Mouse (Mus musculus): ENCODE results near the gene Csnk2a2. TPM values are rescaled to one million over a fixed set of nuclear protein-coding genes. Genes with fewer than 3 reads are reported as not detected.

Csnk2a2 gene
- total and polyA plus RNA-seq, 2 experiments: 10.1 to 13.2 TPM

DNA sequence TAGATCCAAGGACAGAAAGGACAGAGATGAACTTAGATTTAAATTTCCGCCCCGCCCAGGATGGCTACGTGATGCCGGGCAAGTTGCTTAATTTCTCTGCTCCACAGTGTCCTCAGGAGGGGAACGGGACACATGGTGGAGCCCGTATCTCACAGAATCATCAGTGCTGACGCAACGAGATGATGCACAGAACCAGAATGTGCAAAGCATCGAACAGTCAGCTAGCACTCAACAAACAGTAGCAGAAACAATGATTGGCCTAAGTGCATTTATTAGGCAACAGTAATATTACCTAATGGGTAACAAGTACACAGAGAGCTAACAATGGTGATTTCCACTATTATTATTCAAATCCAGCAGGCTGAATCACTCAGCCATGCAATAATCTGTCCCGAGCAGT is 38.4 kb upstream of the Csnk2a2 start:
- H3K36me3 ChIP-seq (ENCODE audit: control insufficient read depth, insufficient read depth, low read length): no peaks in the 10 kb centered on the region
- no peak overlapping the region for H3K4me3 ChIP-seq (ENCODE audit: insufficient read depth, low read depth, low read length)
- no peaks in the 10 kb centered on the region for H3K27me3 ChIP-seq (ENCODE audit: control insufficient read depth, insufficient read depth, low read length)
- no peak overlapping the region for H3K9ac ChIP-seq (ENCODE audit: low read depth, low read length)
- H3K27ac ChIP-seq (replicated peaks; ENCODE audit: insufficient read depth, low read depth, low read length): no peak overlapping the region
- H3K79me2 ChIP-seq (ENCODE audit: control insufficient read depth, insufficient read depth, low read length): no peaks in the 10 kb centered on the region
- no peak for TF ChIP-seq CTCF (IDR thresholded peaks at IDR 0.05; ENCODE audit: low read depth, low read length)
- no peak for TF ChIP-seq POLR2A (IDR thresholded peaks at IDR 0.05; ENCODE audit: extremely low read depth, insufficient read depth, low read length)
- H3K4me1 ChIP-seq (ENCODE audit: control insufficient read depth, insufficient read depth, low read length): no peaks in the 10 kb centered on the region
- DNase-seq (ENCODE audit: extremely low read depth, low read depth, low spot score): no peak
- WGBS: 82% methylated on average over 10 of the region's 10 CpGs

DNA sequence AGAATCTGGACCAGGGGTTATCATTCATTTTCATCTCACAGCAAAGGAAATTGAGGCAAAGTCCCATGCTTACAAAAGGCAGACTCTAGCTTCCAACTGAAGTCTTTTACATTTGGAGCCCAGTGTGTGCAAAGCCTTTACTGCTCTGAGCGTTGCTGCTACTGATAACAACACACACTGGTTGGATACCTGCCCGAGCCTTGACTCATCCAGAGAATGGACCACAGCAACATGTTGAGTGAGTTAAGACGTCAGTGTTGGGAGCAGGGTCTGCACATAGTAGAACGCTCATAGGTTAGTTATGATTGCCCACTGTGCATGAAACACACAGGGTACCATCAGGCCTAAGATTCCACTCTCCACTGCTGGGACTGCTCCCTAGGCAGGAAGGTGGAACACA is 34.2 kb upstream of the Csnk2a2 start:
- H3K27ac ChIP-seq (replicated peaks; ENCODE audit: insufficient read depth, low read depth, low read length): no peak overlapping the region
- H3K79me2 ChIP-seq (ENCODE audit: control insufficient read depth, insufficient read depth, low read length): no peaks in the 10 kb centered on the region
- H3K36me3 ChIP-seq (ENCODE audit: control insufficient read depth, insufficient read depth, low read length): no peaks in the 10 kb centered on the region
- 92% methylated on average over 4 of the region's 4 CpGs for WGBS
- no peak for TF ChIP-seq POLR2A (IDR thresholded peaks at IDR 0.05; ENCODE audit: extremely low read depth, insufficient read depth, low read length)
- TF ChIP-seq CTCF (IDR thresholded peaks at IDR 0.05; ENCODE audit: low read depth, low read length): no peak
- no peaks in the 10 kb centered on the region for H3K27me3 ChIP-seq (ENCODE audit: control insufficient read depth, insufficient read depth, low read length)
- no peak for DNase-seq (ENCODE audit: extremely low read depth, low read depth, low spot score)
- no peak overlapping the region for H3K4me3 ChIP-seq (ENCODE audit: insufficient read depth, low read depth, low read length)
- H3K9ac ChIP-seq (ENCODE audit: low read depth, low read length): no peak overlapping the region
- no peaks in the 10 kb centered on the region for H3K4me1 ChIP-seq (ENCODE audit: control insufficient read depth, insufficient read depth, low read length)

- Histone ChIP-seq H3K4me3 (ENCODE audit: insufficient read depth, low read depth, low read length) (no peak overlapping the region), H3K79me2 (ENCODE audit: control insufficient read depth, insufficient read depth, low read length) (no peaks in the 10 kb centered on the region), H3K4me1 (ENCODE audit: control insufficient read depth, insufficient read depth, low read length) (no peaks in the 10 kb centered on the region), H3K9ac (ENCODE audit: low read depth, low read length) (no peak overlapping the region), H3K27ac (replicated peaks; ENCODE audit: insufficient read depth, low read depth, low read length) (no peak overlapping the region), H3K36me3 (ENCODE audit: control insufficient read depth, insufficient read depth, low read length) (no peaks in the 10 kb centered on the region), H3K27me3 (ENCODE audit: control insufficient read depth, insufficient read depth, low read length) (no peaks in the 10 kb centered on the region)
- TF ChIP-seq POLR2A (IDR thresholded peaks at IDR 0.05; ENCODE audit: extremely low read depth, insufficient read depth, low read length) (no peak), CTCF (IDR thresholded peaks at IDR 0.05; ENCODE audit: low read depth, low read length) (no peak)
- DNase-seq (ENCODE audit: extremely low read depth, low read depth, low spot score): no peak
- 92% methylated on average over 6 of the region's 6 CpGs for WGBS
These were observed 27.1 kb upstream of the Csnk2a2 start for GRCm38 (mm10) chr8:95516928-95517327.

- Histone ChIP-seq H3K27ac (replicated peaks; ENCODE audit: insufficient read depth, low read depth, low read length) (no peak overlapping the region), H3K36me3 (ENCODE audit: control insufficient read depth, insufficient read depth, low read length) (no peaks in the 10 kb centered on the region), H3K4me3 (ENCODE audit: insufficient read depth, low read depth, low read length) (no peak overlapping the region), H3K79me2 (ENCODE audit: control insufficient read depth, insufficient read depth, low read length) (no peaks in the 10 kb centered on the region), H3K4me1 (ENCODE audit: control insufficient read depth, insufficient read depth, low read length) (no peaks in the 10 kb centered on the region), H3K27me3 (ENCODE audit: control insufficient read depth, insufficient read depth, low read length) (no peaks in the 10 kb centered on the region), H3K9ac (ENCODE audit: low read depth, low read length) (no peak overlapping the region)
- no peak for DNase-seq (ENCODE audit: extremely low read depth, low read depth, low spot score)
- TF ChIP-seq CTCF (IDR thresholded peaks at IDR 0.05; ENCODE audit: low read depth, low read length): no peak
- TF ChIP-seq POLR2A (IDR thresholded peaks at IDR 0.05; ENCODE audit: extremely low read depth, insufficient read depth, low read length): no peak
- WGBS: 81% methylated on average over 4 of the region's 4 CpGs
These were observed 23.4 kb upstream of the Csnk2a2 start for GRCm38 (mm10) chr8:95513219-95513618.

DNA sequence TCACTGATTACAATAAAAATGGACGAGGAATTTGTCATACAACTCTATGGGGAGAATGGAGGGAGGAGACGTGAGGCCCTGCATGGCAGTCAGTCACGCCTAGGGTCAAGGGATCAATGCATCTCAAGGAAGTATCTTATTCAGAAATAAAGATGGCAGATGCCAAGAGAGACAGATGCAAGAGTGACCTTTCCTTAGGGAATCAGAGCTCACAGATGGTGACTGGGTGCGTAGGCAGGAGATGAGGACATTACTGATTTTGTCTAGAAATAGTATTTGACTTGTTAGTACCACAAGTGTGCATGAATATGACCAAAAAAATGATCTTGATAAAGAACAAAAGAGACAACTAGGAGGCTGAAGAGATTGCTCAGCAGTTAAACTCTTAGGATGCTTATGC is 22.4 kb upstream of the Csnk2a2 start:
- H3K27ac ChIP-seq (replicated peaks; ENCODE audit: insufficient read depth, low read depth, low read length): no peak overlapping the region
- no peaks in the 10 kb centered on the region for H3K4me1 ChIP-seq (ENCODE audit: control insufficient read depth, insufficient read depth, low read length)
- TF ChIP-seq POLR2A (IDR thresholded peaks at IDR 0.05; ENCODE audit: extremely low read depth, insufficient read depth, low read length) (no peak), CTCF (IDR thresholded peaks at IDR 0.05; ENCODE audit: low read depth, low read length) (no peak)
- H3K36me3 ChIP-seq (ENCODE audit: control insufficient read depth, insufficient read depth, low read length): no peaks in the 10 kb centered on the region
- H3K9ac ChIP-seq (ENCODE audit: low read depth, low read length): no peak overlapping the region
- H3K79me2 ChIP-seq (ENCODE audit: control insufficient read depth, insufficient read depth, low read length): no peaks in the 10 kb centered on the region
- DNase-seq (ENCODE audit: extremely low read depth, low read depth, low spot score): no peak
- WGBS: 76% methylated on average over 4 of the region's 4 CpGs
- no peaks in the 10 kb centered on the region for H3K27me3 ChIP-seq (ENCODE audit: control insufficient read depth, insufficient read depth, low read length)
- no peak overlapping the region for H3K4me3 ChIP-seq (ENCODE audit: insufficient read depth, low read depth, low read length)

- Histone ChIP-seq H3K27me3 (ENCODE audit: control insufficient read depth, insufficient read depth, low read length) (no peaks in the 10 kb centered on the region), H3K9ac (ENCODE audit: low read depth, low read length) (no peak overlapping the region), H3K79me2 (ENCODE audit: control insufficient read depth, insufficient read depth, low read length) (no peaks in the 10 kb centered on the region), H3K27ac (replicated peaks; ENCODE audit: insufficient read depth, low read depth, low read length) (no peak overlapping the region), H3K4me1 (ENCODE audit: control insufficient read depth, insufficient read depth, low read length) (no peaks in the 10 kb centered on the region), H3K36me3 (ENCODE audit: control insufficient read depth, insufficient read depth, low read length) (no peaks in the 10 kb centered on the region), H3K4me3 (ENCODE audit: insufficient read depth, low read depth, low read length) (no peak overlapping the region)
- DNase-seq (ENCODE audit: extremely low read depth, low read depth, low spot score): no peak
- TF ChIP-seq CTCF (IDR thresholded peaks at IDR 0.05; ENCODE audit: low read depth, low read length) (0 out of 2 replicates have a peak, but pooled peaks have one; percentile 8), POLR2A (IDR thresholded peaks at IDR 0.05; ENCODE audit: extremely low read depth, insufficient read depth, low read length) (no peak)
- WGBS: 70% methylated on average over 5 of the region's 5 CpGs
These were observed 16.4 kb upstream of the Csnk2a2 start for GRCm38 (mm10) chr8:95506245-95506644.

All from liver, adult 2 months (tissue).